Mouse (Mus musculus) urinary bladder, adult 18-20 months (tissue): ENCODE measurements at regions not wholly inside any gene's neighbourhood (a gene's known extent, or its start where the extent isn't known, plus 50 kb on each side); places are given as distances from the start of the nearest gene placed in this dataset.

Experiments used
- DNase-seq, 2 experiments: peaks; one replicate each; pipeline ENCODE4 v3.0.0; 2022; ENCODE audit warnings: low spot score in 2 of 2, mixed read lengths in 2 of 2

- no peak for DNase-seq
These were observed 333.0 kb downstream of the Etaa1 start for GRCm38 (mm10) chr11:17620462-17621248.

GRCm38 (mm10) chr11:17629541-17630171 is 324.0 kb downstream of the Etaa1 start:
- DNase-seq = no peak

GRCm38 (mm10) chr11:17630172-17630553 is 323.5 kb downstream of the Etaa1 start:
- DNase-seq = no peak

- no peak for DNase-seq
These were observed 316.5 kb downstream of the Etaa1 start for GRCm38 (mm10) chr11:17637158-17637557.

- DNase-seq = no peak
These were observed 313.8 kb downstream of the Etaa1 start for GRCm38 (mm10) chr11:17639922-17640321.

- DNase-seq = no peak
These were observed 306.2 kb downstream of the Etaa1 start for GRCm38 (mm10) chr11:17647441-17647840.

GRCm38 (mm10) chr11:17651389-17652156 is 302.1 kb downstream of the Etaa1 start:
- no peak for DNase-seq

- no peak for DNase-seq
These were observed 297.8 kb downstream of the Etaa1 start for GRCm38 (mm10) chr11:17655840-17656239.

- no peak for DNase-seq
These were observed 296.0 kb downstream of the Etaa1 start for GRCm38 (mm10) chr11:17657720-17658119.

GRCm38 (mm10) chr11:17658289-17658688 is 295.4 kb downstream of the Etaa1 start:
- DNase-seq = no peak

GRCm38 (mm10) chr11:17658717-17659116 is 295.0 kb downstream of the Etaa1 start:
- no peak for DNase-seq

GRCm38 (mm10) chr11:17663893-17664292 is 289.8 kb downstream of the Etaa1 start:
- peak in 1 of 2 experiments; percentile 20 for DNase-seq

GRCm38 (mm10) chr11:17665624-17666552 is 287.8 kb downstream of the Etaa1 start:
- no peak for DNase-seq

GRCm38 (mm10) chr11:17680998-17681397 is 272.7 kb downstream of the Etaa1 start:
- DNase-seq = no peak

- DNase-seq = peak; percentile 18 to 33
These were observed 268.0 kb downstream of the Etaa1 start for GRCm38 (mm10) chr11:17685711-17686113.

GRCm38 (mm10) chr11:17686806-17687205 is 266.9 kb downstream of the Etaa1 start:
- no peak for DNase-seq

- peak; percentile 11 to 30 for DNase-seq
These were observed 259.5 kb downstream of the Etaa1 start for GRCm38 (mm10) chr11:17694145-17694544.

- no peak for DNase-seq
These were observed 244.9 kb downstream of the Etaa1 start for GRCm38 (mm10) chr11:17708769-17709168.

- no peak for DNase-seq
These were observed 231.6 kb downstream of the Etaa1 start for GRCm38 (mm10) chr11:17722051-17722450.

GRCm38 (mm10) chr11:17727258-17728034 is 226.2 kb downstream of the Etaa1 start:
- DNase-seq = no peak

- DNase-seq = no peak
These were observed 220.6 kb downstream of the Etaa1 start for GRCm38 (mm10) chr11:17733075-17733474.
